Mouse (Mus musculus) olfactory bulb, adult 2 months (tissue): ENCODE results near the gene Slc43a3.

Source experiments
- CTCF ChIP-seq: fragments of 200-500 bp; IDR thresholded peaks from 2 replicates; pipeline ENCODE4 v1.5.1; 2012; ENCODE audit warnings: low read depth, mild to moderate bottlenecking, low read length, moderate library complexity; ENCODE audit not compliant: insufficient read depth
- POLR2A ChIP-seq: fragments of 200-500 bp; IDR thresholded peaks from 2 replicates; pipeline ENCODE4 v1.6.1; 2012; ENCODE audit warnings: mild to moderate bottlenecking, low read depth, low read length, moderate library complexity; ENCODE audit not compliant: insufficient read depth

- no peak for TF ChIP-seq CTCF
- no peak for TF ChIP-seq POLR2A
These were observed 19.1 kb downstream of the Slc43a3 start for GRCm38 (mm10) chr2:84955435-84955834.
